Mouse (Mus musculus) limb, embryonic 10.5 days (tissue): ENCODE results near the gene Fam84b. TPM values are rescaled to one million over a fixed set of nuclear protein-coding genes. Genes with fewer than 3 reads are reported as not detected.

Experiments used
- DNase-seq: peaks from one replicate; pipeline ENCODE4 v3.0.0-alpha.2; 2017; ENCODE audit warnings: low spot score
- H3K27ac ChIP-seq: fragments of 300-500 bp; sonication (generic); 2 replicates; pipeline ENCODE4 v1.5.1; 2016; ENCODE audit warnings: mild to moderate bottlenecking
- H3K27me3 ChIP-seq: fragments of 300-500 bp; sonication (generic); 2 replicates; pipeline ENCODE4 v1.6.1; 2016; ENCODE audit warnings: low read depth, mild to moderate bottlenecking; ENCODE audit not compliant: poor library complexity, severe bottlenecking
- H3K36me3 ChIP-seq: fragments of 300-500 bp; sonication (generic); 2 replicates; pipeline ENCODE4 v1.6.1; 2016; ENCODE audit warnings: mild to moderate bottlenecking, moderate library complexity
- H3K4me1 ChIP-seq: fragments of 300-500 bp; sonication (generic); 2 replicates; pipeline ENCODE4 v1.6.1; 2016
- H3K4me3 ChIP-seq: fragments of 300-500 bp; sonication (generic); 2 replicates; pipeline ENCODE4 v1.5.1; 2016; ENCODE audit warnings: mild to moderate bottlenecking, moderate library complexity
- H3K9me3 ChIP-seq: fragments of 300-500 bp; sonication (generic); replicated peaks from 2 replicates; pipeline ENCODE4 v1.6.1; 2016; ENCODE audit warnings: mild to moderate bottlenecking
- WGBS: fragments of 180-500 bp; shearing (Covaris S2); methylation state at CpG from one replicate; pipeline ENCODE4 v1.1.7; 2016; 5-methylcytosine and 5-hydroxymethylcytosine counted together
- polyA plus RNA-seq: library from polyadenylated mRNA; unstranded; fragments of >200 nt; fragmentation: Nextera tagmentation; extraction: Ambion mirVana; gene quantifications from 2 replicates; pipeline ENCODE4 v1.2.1, GENCODE M21; 2016

Fam84b gene
- 7.4 and 7.5 TPM in 2 replicates for polyA plus RNA-seq

DNA sequence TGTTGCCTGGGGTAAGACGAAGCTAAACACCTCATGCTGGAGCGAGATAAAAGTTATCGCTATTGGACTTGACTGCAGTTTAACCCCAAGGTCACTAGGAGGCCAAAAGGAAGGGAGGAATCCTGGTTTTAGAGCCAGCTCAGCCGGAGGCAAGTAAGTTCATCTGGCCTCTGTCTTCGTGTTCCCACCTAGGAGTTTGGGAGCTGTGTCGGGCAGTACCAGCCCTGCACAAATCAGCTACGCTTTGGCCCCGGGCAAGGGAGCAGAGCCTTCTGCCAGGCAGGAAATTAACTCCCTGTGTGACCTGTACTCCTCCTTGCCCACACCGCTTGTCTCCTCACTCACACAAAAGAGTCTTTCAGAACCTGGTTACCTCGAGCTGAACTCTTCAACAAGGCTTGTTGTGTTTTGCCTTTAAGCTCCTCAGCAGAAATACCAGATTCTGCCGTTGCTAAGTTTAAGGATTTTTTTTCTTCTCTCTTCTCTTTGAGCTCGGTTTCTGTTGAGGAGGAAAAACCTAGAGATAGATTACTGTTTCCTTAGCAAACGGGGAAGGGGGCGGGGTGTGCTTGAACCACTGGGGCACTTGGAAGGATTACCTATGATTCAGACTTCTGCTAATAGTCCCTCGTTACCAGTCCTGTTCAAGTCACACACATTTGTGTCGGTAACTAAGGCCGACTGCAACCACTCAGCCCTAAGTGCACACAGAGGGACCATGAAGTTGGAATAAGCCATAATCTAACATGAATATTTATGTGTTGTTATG is at the start of gene Fam84b:
Gene Fam84b (minus strand): TSS at position 548 of the 769 bp plus-strand sequence.
- Histone ChIP-seq H3K27me3 (no peaks in the 10 kb centered on the region), H3K9me3 (no peaks in the 10 kb centered on the region), H3K4me3 (no peak within 1 kb of the TSS), H3K4me1 (peaks cover 17% of the 10 kb centered on the region), H3K36me3 (no peaks in the 10 kb centered on the region), H3K27ac (peak within 1 kb of the TSS; percentile 70)
- WGBS: 32% methylated on average over 17 of the region's 17 CpGs
- peak; percentile 52 for DNase-seq

DNA sequence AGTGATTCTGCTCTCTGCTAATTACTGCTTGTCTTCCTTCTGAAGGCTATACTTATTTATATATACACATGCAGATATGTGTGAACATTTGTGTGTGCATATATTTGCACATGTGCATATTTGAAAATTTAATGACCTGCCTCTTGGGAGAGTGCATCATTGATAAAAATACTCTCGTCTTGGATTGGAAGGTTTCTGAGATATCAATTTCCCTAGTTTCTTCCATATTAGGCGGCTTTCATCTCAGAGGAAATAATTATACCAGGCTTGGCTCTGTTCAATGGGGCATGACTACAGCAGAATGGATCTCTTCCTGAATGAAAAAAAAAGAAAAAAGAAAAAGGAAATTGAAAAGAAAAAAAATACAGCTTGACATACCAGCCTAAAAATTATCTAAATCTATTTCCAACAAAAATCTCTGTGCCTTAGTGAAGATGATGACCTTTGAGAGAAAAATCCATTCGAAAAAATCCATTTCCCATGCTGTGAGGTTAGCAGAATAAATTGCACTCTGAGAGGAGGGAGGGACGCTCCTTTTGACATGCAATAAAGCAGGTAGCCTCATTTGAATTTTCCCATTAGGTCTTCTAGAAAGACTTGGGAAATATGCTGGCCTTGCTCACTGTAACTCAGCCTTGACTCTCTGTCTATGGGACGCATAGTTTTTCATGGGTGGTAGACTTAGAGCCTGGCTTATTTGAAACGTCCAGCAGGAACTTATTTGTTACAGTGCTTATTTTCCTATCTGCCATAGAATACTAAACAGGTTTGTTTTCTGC is 44.8 kb upstream of the Fam84b start:
- H3K4me3 ChIP-seq: no peak overlapping the region
- DNase-seq: no peak
- H3K36me3 ChIP-seq: no peaks in the 10 kb centered on the region
- H3K27me3 ChIP-seq: no peaks in the 10 kb centered on the region
- H3K27ac ChIP-seq: no peak overlapping the region
- H3K9me3 ChIP-seq: no peaks in the 10 kb centered on the region
- 79% methylated on average over 6 of the region's 6 CpGs for WGBS
- H3K4me1 ChIP-seq: no peaks in the 10 kb centered on the region

- DNase-seq: no peak
- Histone ChIP-seq H3K27me3 (no peaks in the 10 kb centered on the region), H3K4me1 (no peaks in the 10 kb centered on the region), H3K9me3 (no peaks in the 10 kb centered on the region), H3K36me3 (no peaks in the 10 kb centered on the region), H3K4me3 (no peak overlapping the region), H3K27ac (no peak overlapping the region)
- WGBS: 92% methylated on average over 2 of the region's 2 CpGs
Observed at GRCm38 (mm10) chr15:60896040-60896439, 42.5 kb upstream of the Fam84b start.

GRCm38 (mm10) chr15:60892976-60893463 is 39.4 kb upstream of the Fam84b start:
- Histone ChIP-seq H3K27me3 (no peaks in the 10 kb centered on the region), H3K27ac (no peak overlapping the region), H3K9me3 (no peaks in the 10 kb centered on the region), H3K4me3 (no peak overlapping the region), H3K36me3 (no peaks in the 10 kb centered on the region), H3K4me1 (no peaks in the 10 kb centered on the region)
- 89% methylated on average over 3 of the region's 3 CpGs for WGBS
- no peak for DNase-seq

- WGBS: 82% methylated on average over 2 of the region's 2 CpGs
- no peak overlapping the region for H3K27ac ChIP-seq
- no peaks in the 10 kb centered on the region for H3K36me3 ChIP-seq
- DNase-seq: no peak
- H3K4me3 ChIP-seq: no peak overlapping the region
- no peaks in the 10 kb centered on the region for H3K9me3 ChIP-seq
- H3K27me3 ChIP-seq: no peaks in the 10 kb centered on the region
- H3K4me1 ChIP-seq: no peaks in the 10 kb centered on the region
Observed at GRCm38 (mm10) chr15:60888724-60889123, 35.1 kb upstream of the Fam84b start.

DNA sequence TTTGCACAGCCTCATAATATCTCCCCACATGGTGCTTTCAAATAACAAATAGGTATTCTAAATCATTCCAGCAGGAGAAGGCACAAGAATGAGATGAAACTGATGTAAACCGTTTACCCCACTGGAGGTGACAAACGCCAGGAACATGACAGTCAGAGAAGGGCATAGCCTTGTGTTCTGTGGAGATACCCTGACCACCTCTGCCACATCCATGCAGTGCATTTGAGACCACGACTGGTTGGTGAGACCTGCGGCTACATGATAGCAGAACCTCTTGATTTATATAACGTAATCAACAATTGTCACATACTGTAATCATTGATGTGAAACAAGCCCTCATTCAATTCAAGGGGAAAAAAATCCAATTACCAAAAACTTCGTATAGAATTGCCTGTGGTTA is 22.1 kb upstream of the Fam84b start:
- Histone ChIP-seq H3K27me3 (no peaks in the 10 kb centered on the region), H3K27ac (no peak overlapping the region), H3K9me3 (no peaks in the 10 kb centered on the region), H3K36me3 (no peaks in the 10 kb centered on the region), H3K4me1 (no peaks in the 10 kb centered on the region), H3K4me3 (no peak overlapping the region)
- no peak for DNase-seq
- 88% methylated on average over 6 of the region's 6 CpGs for WGBS

GRCm38 (mm10) chr15:60862417-60862816 is 8.8 kb upstream of the Fam84b start:
- H3K9me3 ChIP-seq: no peaks in the 10 kb centered on the region
- H3K4me3 ChIP-seq: no peak overlapping the region
- no peak overlapping the region for H3K27ac ChIP-seq
- H3K36me3 ChIP-seq: no peaks in the 10 kb centered on the region
- DNase-seq: no peak
- H3K27me3 ChIP-seq: no peaks in the 10 kb centered on the region
- 90% methylated on average over 3 of the region's 3 CpGs for WGBS
- no peaks in the 10 kb centered on the region for H3K4me1 ChIP-seq

DNA sequence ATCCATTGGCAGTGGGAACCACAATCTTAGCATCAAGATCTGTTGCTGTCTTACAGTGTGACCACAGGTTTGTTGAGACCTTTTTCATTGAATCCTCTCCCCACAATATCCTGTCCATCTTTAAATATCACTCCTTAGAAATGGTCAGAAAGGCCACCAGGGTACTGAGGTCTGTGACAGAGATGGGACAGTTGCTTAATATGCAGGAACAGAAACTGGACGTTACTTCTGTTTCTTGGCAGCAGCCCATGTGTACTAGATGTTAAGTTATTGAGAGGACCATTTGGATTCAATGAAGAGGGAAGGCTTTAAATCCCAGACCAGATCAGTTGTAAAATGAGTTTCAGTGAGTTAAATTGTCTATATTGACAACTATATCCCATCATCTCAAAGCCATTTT is 1.5 kb upstream of the Fam84b start:
- 95% methylated on average over 1 of the region's 1 CpGs for WGBS
- Histone ChIP-seq H3K27ac (no peak overlapping the region), H3K36me3 (no peaks in the 10 kb centered on the region), H3K4me1 (peaks cover 14% of the 10 kb centered on the region), H3K27me3 (no peaks in the 10 kb centered on the region), H3K9me3 (no peaks in the 10 kb centered on the region), H3K4me3 (no peak overlapping the region)
- no peak for DNase-seq

- 89% methylated on average over 4 of the region's 4 CpGs for WGBS
- no peak overlapping the region for H3K4me3 ChIP-seq
- no peaks in the 10 kb centered on the region for H3K9me3 ChIP-seq
- H3K27ac ChIP-seq: no peak overlapping the region; the same call in 1 of the 2 replicates
- no peak for DNase-seq
- H3K36me3 ChIP-seq: no peaks in the 10 kb centered on the region
- peaks cover 14% of the 10 kb centered on the region for H3K4me1 ChIP-seq
- H3K27me3 ChIP-seq: no peaks in the 10 kb centered on the region
Observed at GRCm38 (mm10) chr15:60854151-60854550, 573 bp upstream of the Fam84b start.

GRCm38 (mm10) chr15:60848630-60849029 is 4.9 kb downstream of the Fam84b start:
- Histone ChIP-seq H3K27me3 (no peaks in the 10 kb centered on the region), H3K27ac (no peak overlapping the region), H3K4me1 (peaks cover 27% of the 10 kb centered on the region), H3K36me3 (no peaks in the 10 kb centered on the region), H3K9me3 (no peaks in the 10 kb centered on the region), H3K4me3 (no peak overlapping the region)
- no peak for DNase-seq
- WGBS: 77% methylated on average over 3 of the region's 3 CpGs

- Histone ChIP-seq H3K27me3 (no peaks in the 10 kb centered on the region), H3K36me3 (no peaks in the 10 kb centered on the region), H3K27ac (peak overlapping the region; percentile 53; the same call in 1 of the 2 replicates), H3K4me3 (no peak overlapping the region), H3K9me3 (no peaks in the 10 kb centered on the region), H3K4me1 (peaks cover 29% of the 10 kb centered on the region)
- WGBS: 25% methylated on average over 6 of the region's 6 CpGs
- peak; percentile 32 for DNase-seq
Observed at GRCm38 (mm10) chr15:60846291-60846690, 7.3 kb downstream of the Fam84b start.

DNA sequence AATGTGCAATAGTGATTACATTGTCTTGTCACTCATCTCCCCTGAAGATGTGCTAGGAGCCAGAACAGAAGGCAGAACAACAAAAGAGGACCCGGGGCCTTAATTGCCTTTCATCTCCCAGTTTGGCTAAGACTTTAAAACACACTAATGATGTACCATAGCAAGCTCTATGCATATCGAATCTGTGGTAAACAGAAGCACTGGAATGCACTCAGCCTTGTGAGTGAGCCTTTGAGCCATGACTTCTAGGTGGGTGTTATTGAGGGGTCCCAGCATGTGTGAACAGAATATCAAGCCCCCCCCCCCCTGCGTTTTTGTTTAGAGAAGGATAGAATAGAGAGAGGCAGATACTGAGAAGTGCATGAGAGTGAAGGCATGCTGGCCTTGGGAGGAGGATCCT is 7.7 kb downstream of the Fam84b start:
- no peak for DNase-seq

GRCm38 (mm10) chr15:60841785-60842184 is 11.8 kb downstream of the Fam84b start:
- peaks cover 51% of the 10 kb centered on the region for H3K4me1 ChIP-seq
- H3K36me3 ChIP-seq: no peaks in the 10 kb centered on the region
- no peaks in the 10 kb centered on the region for H3K27me3 ChIP-seq
- H3K27ac ChIP-seq: no peak overlapping the region
- no peaks in the 10 kb centered on the region for H3K9me3 ChIP-seq
- no peak overlapping the region for H3K4me3 ChIP-seq
- WGBS: 19% methylated on average over 4 of the region's 4 CpGs
- DNase-seq: peak; percentile 67

More for the DNA sequence above, 7.7 kb downstream of the Fam84b start:
- no peaks in the 10 kb centered on the region for H3K9me3 ChIP-seq
- no peak overlapping the region for H3K4me3 ChIP-seq
- 48% methylated on average over 3 of the region's 3 CpGs for WGBS
- H3K27ac ChIP-seq: no peak overlapping the region
- peaks cover 33% of the 10 kb centered on the region for H3K4me1 ChIP-seq
- no peaks in the 10 kb centered on the region for H3K36me3 ChIP-seq
- no peaks in the 10 kb centered on the region for H3K27me3 ChIP-seq
